ENCODE assay signal across 9 mouse cellular contexts in genomic region chr10:85389286-85390139, GRCm38 (mm10). TPM values are rescaled to one million over a fixed set of nuclear protein-coding genes. Genes with fewer than 3 reads are reported as not detected.
DNase-seq lines count a peak whose midpoint lies in the region; ATAC-seq and TF ChIP-seq lines count a peak whose summit lies in the region.
"Had no signal": no experiment of that assay in that cellular context is flagged by ENCODE, and none has a peak within 500 bp of the region (broad histone marks: within the 10 kb centered on the region; RNA-seq: fewer than 3 reads in every experiment).

No protein-coding gene starts in this region.

- no peaks in the 10 kb centered on the region for H3K9me3 ChIP-seq in limb, embryonic 10.5 days (replicated peaks)

- 38% methylated on average over 23 of the region's 23 CpGs for WGBS in cerebellum, adult 2 months
- WGBS in limb, embryonic 10.5 days, result 45% methylated on average over 23 of the region's 23 CpGs

- peak in 1 of 2 experiments; percentile 26 for DNase-seq in cerebellum, adult 2 months
- DNase-seq in urinary bladder, adult 2 months (ENCODE audit: low spot score), result peak; percentile 25
- no peak for DNase-seq in urinary bladder, postnatal 4 days (ENCODE audit: low spot score in 2 of 2)
- DNase-seq in limb, embryonic 10.5 days (ENCODE audit: low spot score), result peak; percentile 46
- DNase-seq in thymus, postnatal 4 days, result peak; percentile 40
- DNase-seq in testis, postnatal 14 days (ENCODE audit: low spot score), result no peak
- no peak for DNase-seq in kidney, adult 18-20 months

- ATAC-seq in cerebellum, adult (ENCODE audit: insufficient number of reproducible peaks, low FRiP score, low TSS enrichment), result no peak

- no peak overlapping the region for H3K27ac ChIP-seq in cerebellum, adult 2 months (ENCODE audit: insufficient read depth, low read length)
- no peak overlapping the region for H3K27ac ChIP-seq in limb, embryonic 10.5 days

- TF ChIP-seq POLR2A in cerebellum, adult 2 months (IDR thresholded peaks at IDR 0.05; ENCODE audit: borderline replicate concordance, insufficient read depth, low read length), result no peak

- no peaks in the 10 kb centered on the region for H3K27me3 ChIP-seq in cerebellum, adult 2 months (ENCODE audit: control insufficient read depth, insufficient read depth, low read length)
- 0 out of 2 replicates have a peak, but pooled peaks cover 16% of the 10 kb centered on the region for H3K27me3 ChIP-seq in limb, embryonic 10.5 days (ENCODE audit: low read depth, poor library complexity, severe bottlenecking)

- TF ChIP-seq CTCF in cerebellum, adult 2 months (IDR thresholded peaks at IDR 0.05; ENCODE audit: borderline replicate concordance, insufficient read depth, low read depth, low read length), result no peak

- H3K4me1 ChIP-seq in cerebellum, adult 2 months (ENCODE audit: control insufficient read depth, insufficient read depth, low read length), result peaks cover 6% of the 10 kb centered on the region
- peaks cover 37% of the 10 kb centered on the region for H3K4me1 ChIP-seq in limb, embryonic 10.5 days

- no peaks in the 10 kb centered on the region for H3K36me3 ChIP-seq in limb, embryonic 10.5 days

- peak overlapping the region; percentile 20 for H3K4me3 ChIP-seq in cerebellum, adult 2 months (replicated peaks; ENCODE audit: insufficient read depth, low read depth, low read length)
- peak overlapping the region; percentile 72 for H3K4me3 ChIP-seq in limb, embryonic 10.5 days
- H3K4me3 ChIP-seq: erythroblast, embryonic 14.5 days had no signal

RNA-seq across cellular contexts. Expression of gene Btbd11, which starts 2.9 kb away (rescaled TPM):
- polyA plus RNA-seq in cerebellum, adult 2 months (2012; rRNA removed), result 38.0 and 38.7 TPM in 2 replicates
- 9.8 and 10.6 TPM in 2 replicates for polyA plus RNA-seq in urinary bladder, adult 2 months (2012; rRNA removed)
- 7.1 and 7.4 TPM in 2 replicates for polyA plus RNA-seq in limb, embryonic 10.5 days (2016; fragmentation: Nextera tagmentation; extraction: Ambion mirVana)
- polyA plus RNA-seq: erythroblast, embryonic 14.5 days had no signal

Comparison
In these comparisons a context has a peak if more than half of its experiments do, and no peak if none do; other contexts are left out.
1. DNase-seq: peak in urinary bladder, adult 2 months (single experiment), limb, embryonic 10.5 days (single experiment) and thymus, postnatal 4 days (single experiment); none in urinary bladder, postnatal 4 days (0 of 2), testis, postnatal 14 days (single experiment) and kidney, adult 18-20 months (single experiment).